Mouse (Mus musculus) kidney, adult 10 weeks (tissue): ENCODE data around the gene Tcam1. TPM values are rescaled to one million over a fixed set of nuclear protein-coding genes. Genes with fewer than 3 reads are reported as not detected.

Experiments used
- polyA plus RNA-seq: library from polyadenylated mRNA; stranded (reverse); fragments of 350-450 nt; fragmentation: Illumina TruSeq; extraction: RNeasy Lipid Tissue Mini Kit (QIAGEN cat#74804); gene quantifications from one replicate; pipeline ENCODE4 v1.2.3, GENCODE M21; 2014; ENCODE audit warnings: low read depth, low replicate concordance

Gene Tcam1
- polyA plus RNA-seq = not detected

DNA sequence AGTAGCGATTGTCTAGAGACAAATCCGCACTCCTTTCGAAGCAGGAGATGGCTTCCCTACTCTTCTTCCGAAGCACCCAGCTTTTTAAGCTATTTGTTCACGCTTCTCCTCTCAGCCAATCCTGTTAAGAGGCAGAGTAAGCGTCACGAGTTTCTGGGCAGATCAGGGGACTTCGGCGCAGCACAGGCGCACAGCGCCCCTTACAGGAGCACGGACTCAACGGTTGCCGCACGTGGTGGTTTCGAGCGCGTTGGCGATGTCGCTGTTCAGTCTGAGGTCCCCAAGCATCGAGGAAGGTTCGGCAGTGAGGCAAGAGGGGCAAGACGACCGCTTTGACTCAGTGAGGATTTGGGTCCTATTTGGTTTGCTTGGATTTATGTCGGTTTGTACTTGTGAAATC is at the start of gene Tcam1:
Tcam1 (plus strand) TSS at position 219 of the 400 bp plus-strand sequence.

DNA sequence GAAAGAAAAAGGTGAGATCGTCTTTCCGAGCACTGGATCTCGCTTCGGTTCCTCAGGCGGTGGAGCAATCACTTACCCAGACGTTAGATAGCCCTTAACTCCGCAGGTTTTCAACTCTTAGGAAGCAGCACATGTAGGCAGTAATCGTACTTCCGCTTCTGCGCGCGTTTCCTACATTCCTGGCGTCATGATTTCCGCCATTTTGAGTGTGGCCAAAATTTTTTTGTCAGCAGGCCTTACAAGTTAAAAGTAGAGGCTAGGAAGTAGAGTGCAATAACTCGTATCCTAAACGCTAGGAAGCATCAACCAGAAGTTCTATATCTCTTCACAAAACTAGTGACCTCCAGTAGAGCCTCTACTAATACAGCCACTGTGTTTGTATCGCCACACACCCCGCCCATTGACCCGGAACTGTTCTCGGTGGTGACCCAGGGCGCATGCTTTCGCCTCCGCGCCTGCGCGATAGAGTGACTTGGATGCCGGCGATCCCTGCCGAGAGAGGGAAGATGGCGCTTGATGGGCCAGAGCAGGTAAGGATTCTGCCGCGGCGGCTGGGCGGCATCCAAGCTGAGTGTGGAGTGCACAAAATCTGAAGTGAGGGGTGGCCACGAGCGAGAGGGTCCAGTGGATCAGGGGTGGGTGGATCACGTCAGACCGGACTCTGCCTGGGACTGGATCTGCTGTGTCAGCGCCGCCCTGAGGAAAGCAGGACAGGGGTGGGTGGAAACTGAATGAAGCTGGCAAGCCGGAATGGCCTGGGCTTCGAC is 20.6 kb upstream of the Tcam1 start, which contains the start of the genes Ftsj3 and Psmc5:
Ftsj3 (minus strand) TSS at position 395 of the 767 bp plus-strand sequence.
Psmc5 (plus strand) TSS at position 470 of the 767 bp plus-strand sequence.

DNA sequence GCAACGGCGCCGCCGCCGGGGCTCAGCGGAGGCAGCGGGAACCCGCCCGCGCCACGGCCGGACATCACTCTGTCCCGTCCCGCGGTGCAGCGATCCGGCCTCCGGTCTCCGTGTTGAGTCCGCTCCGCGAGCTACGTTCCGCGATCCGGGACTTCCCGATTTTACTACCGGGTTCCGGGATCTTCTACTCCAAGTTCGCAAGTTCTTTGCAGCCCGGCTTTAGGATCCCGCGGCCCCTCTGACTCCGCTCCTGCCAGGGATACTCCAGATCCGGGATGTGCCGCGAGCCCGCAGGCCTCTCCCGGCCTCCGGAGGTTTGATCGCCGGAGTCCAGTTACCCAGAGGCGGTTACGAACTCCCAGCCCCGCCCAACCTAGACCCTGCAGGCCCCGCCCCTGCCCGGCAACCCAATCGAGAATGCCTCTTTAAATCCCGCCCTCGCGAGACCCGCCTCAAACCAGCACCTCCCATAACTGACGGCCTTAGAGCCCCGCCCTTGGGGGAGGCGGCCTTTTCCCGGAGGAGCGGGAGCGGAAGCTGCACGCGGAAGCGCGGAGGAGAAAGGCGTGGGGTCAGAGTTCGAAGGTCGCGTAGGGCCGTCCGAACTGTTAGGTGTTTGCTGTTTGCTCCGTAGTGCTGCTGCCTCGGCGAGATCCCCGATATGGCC is 3.7 kb upstream of the Tcam1 start, which contains the start of gene Smarcd2:
Smarcd2 (minus strand) TSS at position 329 of the 667 bp plus-strand sequence.

DNA sequence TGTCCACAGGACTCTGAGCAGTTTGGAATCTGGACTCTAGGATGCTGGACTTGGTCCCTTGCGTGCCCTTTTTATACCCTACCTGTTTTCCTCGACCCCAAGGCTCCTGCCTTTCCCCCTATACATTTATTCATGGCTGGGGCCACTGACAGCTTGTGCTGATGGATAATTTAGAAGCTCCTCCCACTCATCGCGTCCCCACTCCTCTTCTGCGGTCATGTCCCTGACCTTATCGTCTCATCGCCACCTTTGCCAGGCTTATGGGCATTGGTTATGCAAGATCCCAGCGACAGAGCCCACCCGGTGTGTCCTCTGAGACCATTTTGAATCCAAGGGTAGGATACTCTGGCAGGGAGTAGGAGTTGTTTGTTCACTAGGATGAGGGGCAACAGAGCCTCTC is 25.3 kb downstream of the Tcam1 start, which contains the start of gene Gh:
Gh (minus strand) TSS at position 101 of the 400 bp plus-strand sequence.

DNA sequence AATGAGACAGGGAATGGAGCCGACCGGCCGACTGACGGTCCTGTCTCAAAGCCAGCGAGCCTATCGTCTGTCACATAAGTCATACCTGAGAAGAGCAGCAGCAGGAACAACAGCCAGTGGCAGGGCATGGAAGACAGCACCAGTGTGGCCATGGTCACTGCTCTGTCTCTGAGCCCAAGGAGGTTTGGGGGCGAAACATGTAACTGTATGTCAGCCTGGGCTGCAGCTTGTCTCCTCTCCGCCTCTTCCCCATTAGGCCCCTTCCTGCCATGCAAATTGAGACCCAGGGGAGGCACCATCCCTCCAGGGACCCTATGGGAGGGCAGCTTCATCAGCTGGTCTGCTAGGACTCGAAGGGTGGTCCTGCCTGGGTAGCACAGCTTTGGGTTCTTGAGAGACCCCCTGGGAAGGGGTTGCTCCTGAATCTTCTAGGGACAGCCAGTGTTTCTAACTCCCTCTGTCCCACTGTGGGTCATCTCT is 37.9 kb downstream of the Tcam1 start, which contains the start of gene Cd79b:
Cd79b (minus strand) TSS at position 430 of the 480 bp plus-strand sequence.

Other genes starting within 250 kb of the Tcam1 start
- gene Dcaf7, start 239.8 kb upstream of the Tcam1 start, polyA plus RNA-seq = 26.0 TPM
- 13.6 TPM for gene Taco1, start 210.6 kb upstream of the Tcam1 start, polyA plus RNA-seq
- 8.2 TPM for gene Map3k3, start 192.1 kb upstream of the Tcam1 start, polyA plus RNA-seq
- gene Gm10840, start 115.8 kb upstream of the Tcam1 start, polyA plus RNA-seq = not detected
- 2.9 TPM for gene Limd2, start 115.8 kb upstream of the Tcam1 start, polyA plus RNA-seq
- gene Strada, start 74.5 kb upstream of the Tcam1 start, polyA plus RNA-seq = 9.5 TPM
- gene Ccdc47, start 60.3 kb upstream of the Tcam1 start, polyA plus RNA-seq = 171 TPM
- gene Ddx42, start 59.7 kb upstream of the Tcam1 start, polyA plus RNA-seq = 35.0 TPM
- 14.3 TPM for gene Ftsj3, start 20.6 kb upstream of the Tcam1 start, polyA plus RNA-seq
- gene Psmc5, start 20.5 kb upstream of the Tcam1 start, polyA plus RNA-seq = 30.8 TPM
- 5.1 TPM for gene Smarcd2, start 3.7 kb upstream of the Tcam1 start, polyA plus RNA-seq
- not detected for gene Gh, start 25.2 kb downstream of the Tcam1 start, polyA plus RNA-seq
- 0.53 TPM for gene Cd79b, start 38.1 kb downstream of the Tcam1 start, polyA plus RNA-seq
- not detected for gene Scn4a, start 76.6 kb downstream of the Tcam1 start, polyA plus RNA-seq
- not detected for gene Prr29, start 88.8 kb downstream of the Tcam1 start, polyA plus RNA-seq
- 1.4 TPM for gene Icam2, start 111.4 kb downstream of the Tcam1 start, polyA plus RNA-seq
- 9.8 TPM for gene Ern1, start 211.2 kb downstream of the Tcam1 start, polyA plus RNA-seq